Mouse (Mus musculus): ENCODE results near the gene Gm20388.

GRCm38 (mm10) chr8:120265471-120265870 lies 354.8 kb downstream of the Gm20388 start:
- TF ChIP-seq CTCF (IDR thresholded peaks at IDR 0.05; ENCODE audit: low read depth, low read length) (no peak), EP300 (IDR thresholded peaks at IDR 0.05; ENCODE audit: insufficient read depth, low read depth, low read length) (no peak)

Measured in ES-Bruce4 (cell line).